Mouse (Mus musculus) kidney, postnatal 0 days (tissue): ENCODE data around the gene Fam129a. TPM values are rescaled to one million over a fixed set of nuclear protein-coding genes. Genes with fewer than 3 reads are reported as not detected.
A peak's percentile ranks its signal among the peaks of the same experiment; 100 is the strongest.

Source experiments
- ATAC-seq: fragments of 200-750 bp; cut with Nextera tagmentation; replicated peaks from 2 replicates; pipeline ENCODE4 v1.8.0; 2017; ENCODE audit warnings: low read depth, moderate number of reproducible peaks, moderate TSS enrichment, moderate library complexity; ENCODE audit not compliant: low FRiP score
- DNase-seq: peaks from one replicate; pipeline ENCODE4 v3.0.0-alpha.2; 2016; ENCODE audit warnings: low spot score
- H3K27ac ChIP-seq: fragments of 300-500 bp; sonication (generic); 2 replicates; pipeline ENCODE4 v1.5.1; 2014; ENCODE audit warnings: mild to moderate bottlenecking
- H3K27me3 ChIP-seq: fragments of 300-500 bp; sonication (generic); 2 replicates; pipeline ENCODE4 v1.6.1; 2014; ENCODE audit warnings: low read length, mixed read lengths; ENCODE audit not compliant: insufficient read depth
- H3K36me3 ChIP-seq: fragments of 300-500 bp; sonication (generic); 2 replicates; pipeline ENCODE4 v1.6.1; 2014; ENCODE audit warnings: low read length, mixed read lengths; ENCODE audit not compliant: insufficient read depth
- H3K4me1 ChIP-seq: fragments of 300-500 bp; sonication (generic); replicated peaks from 2 replicates; pipeline ENCODE4 v1.6.1; 2014; ENCODE audit warnings: antibody characterized with exemption, low read length, mixed read lengths; ENCODE audit not compliant: insufficient read depth
- H3K4me2 ChIP-seq: fragments of 300-500 bp; sonication (generic); 2 replicates; pipeline ENCODE4 v1.6.1; 2014; ENCODE audit warnings: mild to moderate bottlenecking, low read length, moderate library complexity, mixed read lengths
- H3K4me3 ChIP-seq: fragments of 300-500 bp; sonication (generic); replicated peaks from 2 replicates; pipeline ENCODE4 v1.5.1; 2014; ENCODE audit warnings: low read depth, low read length
- H3K9ac ChIP-seq: fragments of 300-500 bp; sonication (generic); 2 replicates; pipeline ENCODE4 v1.6.1; 2014; ENCODE audit warnings: low read depth, low read length
- H3K9me3 ChIP-seq: fragments of 300-500 bp; sonication (generic); replicated peaks from 2 replicates; pipeline ENCODE4 v1.6.1; 2016; ENCODE audit warnings: low read length, inconsistent platforms, mixed read lengths
- CTCF ChIP-seq: IDR thresholded peaks from 2 replicates; pipeline ENCODE4 v1.5.1; 2016; ENCODE audit warnings: antibody characterized with exemption, low read depth, mild to moderate bottlenecking, moderate library complexity
- WGBS: fragments of 180-500 bp; shearing (Covaris S2); extraction: QIAGEN DNeasy Blood & Tissue Kit; methylation state at CpG from one replicate; pipeline ENCODE4 v1.1.7; 2014; 5-methylcytosine and 5-hydroxymethylcytosine counted together
- polyA plus RNA-seq: library from polyadenylated mRNA; unstranded; fragments of >200 nt; fragmentation: Nextera tagmentation; extraction: Ambion mirVana; gene quantifications from 2 replicates; pipeline ENCODE4 v1.2.1, GENCODE M21; 2015

Fam129a gene
- polyA plus RNA-seq, 1 experiment from 2014 or later, result 12.6 TPM

GRCm38 (mm10) chr1:151696751-151697150 is 125.8 kb downstream of the Fam129a start:
- ATAC-seq, result no peak
- Histone ChIP-seq H3K4me1 (no peaks in the 10 kb centered on the region), H3K4me3 (no peak overlapping the region), H3K36me3 (no peaks in the 10 kb centered on the region), H3K9me3 (no peaks in the 10 kb centered on the region), H3K27ac (no peak overlapping the region), H3K27me3 (no peaks in the 10 kb centered on the region), H3K9ac (no peak overlapping the region), H3K4me2 (no peak overlapping the region)
- no peak for DNase-seq
- 69% methylated on average over 7 of the region's 7 CpGs for WGBS
- TF ChIP-seq CTCF, result no peak

- Histone ChIP-seq H3K9ac (no peak overlapping the region), H3K9me3 (no peaks in the 10 kb centered on the region), H3K4me3 (no peak overlapping the region), H3K27ac (no peak overlapping the region), H3K36me3 (no peaks in the 10 kb centered on the region), H3K4me2 (no peak overlapping the region), H3K4me1 (no peaks in the 10 kb centered on the region), H3K27me3 (no peaks in the 10 kb centered on the region)
- ATAC-seq (no peak), DNase-seq (no peak)
- no peak for TF ChIP-seq CTCF
- 71% methylated on average over 7 of the region's 7 CpGs for WGBS
Observed at GRCm38 (mm10) chr1:151697901-151698641, 127.1 kb downstream of the Fam129a start.

GRCm38 (mm10) chr1:151699363-151699762 is 128.4 kb downstream of the Fam129a start:
- no peak overlapping the region for H3K4me2 ChIP-seq
- DNase-seq (no peak), ATAC-seq (no peak)
- H3K27me3 ChIP-seq, result no peaks in the 10 kb centered on the region
- no peak for TF ChIP-seq CTCF
- no peak overlapping the region for H3K9ac ChIP-seq
- H3K36me3 ChIP-seq, result no peaks in the 10 kb centered on the region
- no peak overlapping the region for H3K27ac ChIP-seq
- no peaks in the 10 kb centered on the region for H3K4me1 ChIP-seq
- H3K9me3 ChIP-seq, result no peaks in the 10 kb centered on the region
- no peak overlapping the region for H3K4me3 ChIP-seq
- 75% methylated on average over 7 of the region's 7 CpGs for WGBS

GRCm38 (mm10) chr1:151702816-151703215 is 131.8 kb downstream of the Fam129a start:
- no peak overlapping the region for H3K9ac ChIP-seq
- 38% methylated on average over 1 of the region's 1 CpGs for WGBS
- H3K4me3 ChIP-seq, result no peak overlapping the region
- H3K4me2 ChIP-seq, result no peak overlapping the region
- no peaks in the 10 kb centered on the region for H3K4me1 ChIP-seq
- DNase-seq (no peak), ATAC-seq (no peak)
- no peaks in the 10 kb centered on the region for H3K36me3 ChIP-seq
- H3K9me3 ChIP-seq, result no peaks in the 10 kb centered on the region
- H3K27me3 ChIP-seq, result no peaks in the 10 kb centered on the region
- no peak overlapping the region for H3K27ac ChIP-seq
- peak; percentile 35; the same call in 1 of the 2 replicates for TF ChIP-seq CTCF

- Histone ChIP-seq H3K9ac (no peak overlapping the region), H3K4me2 (no peak overlapping the region), H3K27me3 (no peaks in the 10 kb centered on the region), H3K4me1 (peaks cover 10% of the 10 kb centered on the region; the same call in 1 of the 2 replicates), H3K4me3 (no peak overlapping the region), H3K27ac (no peak overlapping the region), H3K36me3 (no peaks in the 10 kb centered on the region), H3K9me3 (no peaks in the 10 kb centered on the region)
- WGBS, result 30% methylated on average over 11 of the region's 11 CpGs
- peak; percentile 51 for ATAC-seq
- peak; percentile 92 for DNase-seq
- peak; percentile 96 for TF ChIP-seq CTCF
Observed at GRCm38 (mm10) chr1:151705723-151706396, 134.9 kb downstream of the Fam129a start.

GRCm38 (mm10) chr1:151706397-151706752 is 135.4 kb downstream of the Fam129a start:
- ATAC-seq, result no peak
- 86% methylated on average over 3 of the region's 3 CpGs for WGBS

More at GRCm38 (mm10) chr1:151706397-151706752, 135.4 kb downstream of the Fam129a start:
- Histone ChIP-seq H3K4me3 (no peak overlapping the region), H3K36me3 (no peaks in the 10 kb centered on the region), H3K27me3 (no peaks in the 10 kb centered on the region), H3K27ac (no peak overlapping the region), H3K4me2 (no peak overlapping the region), H3K9ac (no peak overlapping the region), H3K9me3 (no peaks in the 10 kb centered on the region), H3K4me1 (peaks cover 10% of the 10 kb centered on the region; the same call in 1 of the 2 replicates)
- TF ChIP-seq CTCF, result no peak
- no peak for DNase-seq
